Mouse (Mus musculus): ENCODE data around the gene Kirrel3. TPM values are rescaled to one million over a fixed set of nuclear protein-coding genes. Genes with fewer than 3 reads are reported as not detected.

Kirrel3 gene
- polyA plus RNA-seq, 1 experiment from 2014 or later, result 50.1 TPM

DNA sequence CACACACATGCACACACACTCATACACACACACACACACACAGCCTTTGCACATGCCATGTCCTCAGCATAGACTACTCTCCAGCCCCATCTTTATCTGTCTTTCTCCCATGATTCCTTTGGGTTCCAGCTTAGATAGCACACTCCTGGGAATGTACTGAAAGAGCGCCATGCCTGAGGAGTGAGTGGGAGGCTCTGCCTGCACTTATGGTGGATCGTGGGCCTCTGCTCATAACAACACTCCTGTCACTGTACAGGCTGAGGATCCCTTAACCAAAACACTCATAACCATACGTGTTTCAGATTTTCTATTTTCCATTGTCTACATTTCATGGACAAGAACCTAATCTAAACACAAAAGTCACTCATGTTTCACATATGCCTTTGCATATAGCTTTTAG is 398.6 kb downstream of the Kirrel3 start:
- ATAC-seq (ENCODE audit: low FRiP score, low read depth), result no peak
- no peaks in the 10 kb centered on the region for H3K27me3 ChIP-seq
- H3K9ac ChIP-seq, result no peak overlapping the region
- peaks cover 37% of the 10 kb centered on the region for H3K4me1 ChIP-seq (replicated peaks)
- WGBS, result 84% methylated on average over 3 of the region's 3 CpGs
- no peaks in the 10 kb centered on the region for H3K9me3 ChIP-seq
- H3K36me3 ChIP-seq, result no peaks in the 10 kb centered on the region
- H3K4me2 ChIP-seq, result no peak overlapping the region
- H3K27ac ChIP-seq (replicated peaks), result no peak overlapping the region
- H3K4me3 ChIP-seq, result no peak overlapping the region

DNA sequence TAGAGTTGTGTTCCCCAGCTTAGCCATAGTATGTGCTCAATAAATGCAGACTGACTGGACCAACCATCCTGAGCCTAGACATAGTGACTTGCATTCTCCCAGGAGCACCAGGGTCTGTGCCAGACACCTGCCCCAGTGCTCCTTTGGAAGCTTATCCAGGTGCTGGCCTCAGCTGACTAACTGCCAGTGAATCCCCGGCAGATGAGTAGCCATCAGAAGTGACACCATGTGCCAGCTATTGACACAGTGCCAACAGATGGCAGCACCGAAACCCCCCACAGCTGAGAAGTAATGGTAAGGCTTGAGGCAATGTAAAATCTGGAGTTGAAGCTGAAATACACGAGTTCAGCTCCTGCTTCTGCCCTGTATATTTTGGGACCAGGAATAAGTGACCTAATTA is 399.2 kb downstream of the Kirrel3 start:
- Histone ChIP-seq H3K27me3 (no peaks in the 10 kb centered on the region), H3K4me3 (no peak overlapping the region), H3K27ac (replicated peaks) (no peak overlapping the region), H3K36me3 (no peaks in the 10 kb centered on the region), H3K4me2 (no peak overlapping the region), H3K4me1 (replicated peaks) (peaks cover 37% of the 10 kb centered on the region), H3K9me3 (no peaks in the 10 kb centered on the region), H3K9ac (no peak overlapping the region)
- ATAC-seq (ENCODE audit: low FRiP score, low read depth), result no peak
- 52% methylated on average over 3 of the region's 3 CpGs for WGBS

DNA sequence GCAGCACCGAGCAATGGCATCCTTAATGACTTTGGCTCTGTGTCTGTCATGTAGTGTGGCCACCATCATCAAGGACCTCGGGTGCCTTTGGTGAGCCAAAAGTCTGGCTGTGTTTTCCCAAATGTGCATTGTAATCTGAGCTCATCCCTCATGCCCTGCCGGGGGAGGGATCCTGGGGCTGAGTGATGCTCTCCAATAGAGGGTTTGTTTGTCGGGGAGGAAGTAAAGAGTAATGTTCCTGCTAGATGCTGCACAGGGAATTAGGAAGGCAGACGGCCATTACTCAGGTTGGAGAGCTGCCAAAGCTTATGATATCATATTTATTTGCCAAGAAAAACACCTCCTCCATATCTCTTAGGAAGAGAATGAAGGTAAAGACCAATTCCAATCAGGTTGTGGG is 401.1 kb downstream of the Kirrel3 start:
- H3K27ac ChIP-seq (replicated peaks), result 0 out of 2 replicates have a peak overlapping the region, but pooled peaks have one; percentile 18

GRCm38 (mm10) chr9:34887196-34887595 is 401.5 kb downstream of the Kirrel3 start:
- H3K9ac ChIP-seq, result no peak overlapping the region
- H3K36me3 ChIP-seq, result no peaks in the 10 kb centered on the region
- H3K27ac ChIP-seq (replicated peaks), result peak overlapping the region; percentile 18; the same call in 1 of the 2 replicates
- H3K27me3 ChIP-seq, result no peaks in the 10 kb centered on the region
- WGBS, result 33% methylated on average over 2 of the region's 2 CpGs
- no peak for ATAC-seq (ENCODE audit: low FRiP score, low read depth)
- peaks cover 30% of the 10 kb centered on the region for H3K4me1 ChIP-seq (replicated peaks)
- no peaks in the 10 kb centered on the region for H3K9me3 ChIP-seq
- H3K4me2 ChIP-seq, result no peak overlapping the region
- no peak overlapping the region for H3K4me3 ChIP-seq

More for the DNA sequence above, 401.1 kb downstream of the Kirrel3 start:
- Histone ChIP-seq H3K4me1 (replicated peaks) (peaks cover 34% of the 10 kb centered on the region), H3K36me3 (no peaks in the 10 kb centered on the region), H3K4me3 (no peak overlapping the region), H3K4me2 (no peak overlapping the region), H3K9me3 (no peaks in the 10 kb centered on the region), H3K9ac (no peak overlapping the region), H3K27me3 (no peaks in the 10 kb centered on the region)
- ATAC-seq (ENCODE audit: low FRiP score, low read depth), result no peak
- 36% methylated on average over 5 of the region's 5 CpGs for WGBS

GRCm38 (mm10) chr9:34888298-34888697 is 402.6 kb downstream of the Kirrel3 start:
- H3K36me3 ChIP-seq, result no peaks in the 10 kb centered on the region
- H3K27me3 ChIP-seq, result no peaks in the 10 kb centered on the region
- H3K9me3 ChIP-seq, result no peaks in the 10 kb centered on the region
- no peak overlapping the region for H3K9ac ChIP-seq
- H3K27ac ChIP-seq (replicated peaks), result no peak overlapping the region
- H3K4me2 ChIP-seq, result no peak overlapping the region
- H3K4me3 ChIP-seq, result no peak overlapping the region
- peaks cover 26% of the 10 kb centered on the region for H3K4me1 ChIP-seq (replicated peaks)
- WGBS, result 53% methylated on average over 2 of the region's 2 CpGs
- no peak for ATAC-seq (ENCODE audit: low FRiP score, low read depth)

- Histone ChIP-seq H3K4me2 (no peak overlapping the region), H3K4me3 (no peak overlapping the region), H3K9me3 (no peaks in the 10 kb centered on the region), H3K9ac (no peak overlapping the region), H3K27ac (replicated peaks) (no peak overlapping the region), H3K4me1 (replicated peaks) (no peaks in the 10 kb centered on the region), H3K36me3 (no peaks in the 10 kb centered on the region), H3K27me3 (no peaks in the 10 kb centered on the region)
- no peak for ATAC-seq (ENCODE audit: low FRiP score, low read depth)
- 61% methylated on average over 4 of the region's 4 CpGs for WGBS
Observed at GRCm38 (mm10) chr9:34901216-34901615, 415.5 kb downstream of the Kirrel3 start.

GRCm38 (mm10) chr9:34901888-34902287 is 416.2 kb downstream of the Kirrel3 start:
- H3K27ac ChIP-seq (replicated peaks), result no peak overlapping the region
- no peaks in the 10 kb centered on the region for H3K9me3 ChIP-seq
- 53% methylated on average over 2 of the region's 2 CpGs for WGBS
- no peaks in the 10 kb centered on the region for H3K4me1 ChIP-seq (replicated peaks)
- no peak overlapping the region for H3K4me2 ChIP-seq
- no peaks in the 10 kb centered on the region for H3K27me3 ChIP-seq
- no peaks in the 10 kb centered on the region for H3K36me3 ChIP-seq
- H3K9ac ChIP-seq, result no peak overlapping the region
- H3K4me3 ChIP-seq, result no peak overlapping the region
- peak; percentile 59; the same call in 1 of the 2 replicates for ATAC-seq (ENCODE audit: low FRiP score, low read depth)

- Histone ChIP-seq H3K9me3 (no peaks in the 10 kb centered on the region), H3K27me3 (no peaks in the 10 kb centered on the region), H3K27ac (replicated peaks) (no peak overlapping the region), H3K9ac (no peak overlapping the region), H3K4me1 (replicated peaks) (peaks cover 15% of the 10 kb centered on the region), H3K4me2 (no peak overlapping the region), H3K4me3 (no peak overlapping the region), H3K36me3 (no peaks in the 10 kb centered on the region)
- WGBS, result 76% methylated on average over 6 of the region's 6 CpGs
- ATAC-seq (ENCODE audit: low FRiP score, low read depth), result no peak
Observed at GRCm38 (mm10) chr9:34905164-34905563, 419.5 kb downstream of the Kirrel3 start.

DNA sequence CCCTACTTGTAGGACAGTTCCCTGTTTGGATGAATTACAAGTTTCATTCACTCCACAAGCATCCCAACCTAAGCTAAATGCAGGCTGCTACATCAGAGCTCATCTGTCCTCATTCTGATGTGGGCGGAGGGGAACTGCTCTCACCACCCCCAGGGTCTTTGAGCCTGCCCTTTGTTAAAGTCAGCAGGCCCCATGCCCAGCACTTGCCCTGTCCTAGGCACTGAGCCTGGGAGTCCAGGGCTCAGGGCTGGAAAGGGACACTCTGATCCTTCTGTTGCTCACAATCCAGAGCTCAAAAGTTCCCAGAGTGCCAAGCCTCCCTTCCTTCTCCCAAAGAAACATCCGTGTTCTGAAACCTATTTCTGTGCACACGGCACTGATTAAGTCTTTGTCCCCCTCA is 422.3 kb downstream of the Kirrel3 start:
- Histone ChIP-seq H3K9ac (no peak overlapping the region), H3K36me3 (no peaks in the 10 kb centered on the region), H3K27me3 (no peaks in the 10 kb centered on the region), H3K4me2 (no peak overlapping the region), H3K9me3 (no peaks in the 10 kb centered on the region), H3K27ac (replicated peaks) (no peak overlapping the region), H3K4me1 (replicated peaks) (peaks cover 24% of the 10 kb centered on the region), H3K4me3 (no peak overlapping the region)
- WGBS, result 52% methylated on average over 3 of the region's 3 CpGs
- no peak for ATAC-seq (ENCODE audit: low FRiP score, low read depth)

DNA sequence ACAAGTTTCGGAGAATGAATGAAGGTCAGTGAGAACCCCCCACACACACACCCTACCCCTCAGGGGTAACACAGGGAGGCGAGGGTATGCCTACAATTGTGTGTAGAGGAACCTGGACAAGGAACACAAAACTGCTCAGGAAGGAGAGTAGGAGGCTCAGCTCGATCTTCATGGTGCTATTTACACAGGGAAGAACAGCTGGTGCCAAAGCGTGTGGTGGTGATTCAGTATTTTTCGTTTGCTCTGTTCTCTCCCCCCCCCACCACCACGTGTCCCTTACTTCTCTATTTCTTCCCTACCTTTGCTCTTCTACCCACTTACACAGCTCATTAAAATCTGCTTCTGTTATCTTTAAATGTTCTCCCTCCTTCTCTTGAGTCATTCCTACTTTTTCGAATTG is 426.1 kb downstream of the Kirrel3 start:
- no peaks in the 10 kb centered on the region for H3K27me3 ChIP-seq
- H3K4me2 ChIP-seq, result no peak overlapping the region
- no peak for ATAC-seq (ENCODE audit: low FRiP score, low read depth)
- H3K36me3 ChIP-seq, result no peaks in the 10 kb centered on the region
- H3K4me1 ChIP-seq (replicated peaks), result peaks cover 29% of the 10 kb centered on the region
- H3K9ac ChIP-seq, result no peak overlapping the region
- H3K9me3 ChIP-seq, result no peaks in the 10 kb centered on the region
- 78% methylated on average over 7 of the region's 7 CpGs for WGBS
- no peak overlapping the region for H3K4me3 ChIP-seq
- H3K27ac ChIP-seq (replicated peaks), result no peak overlapping the region

- Histone ChIP-seq H3K4me1 (replicated peaks) (peaks cover 29% of the 10 kb centered on the region), H3K27ac (replicated peaks) (peak overlapping the region; percentile 37; the same call in 1 of the 2 replicates), H3K9ac (no peak overlapping the region), H3K27me3 (no peaks in the 10 kb centered on the region), H3K4me2 (no peak overlapping the region), H3K4me3 (no peak overlapping the region), H3K36me3 (no peaks in the 10 kb centered on the region), H3K9me3 (no peaks in the 10 kb centered on the region)
- peak; percentile 49; the same call in 1 of the 2 replicates for ATAC-seq (ENCODE audit: low FRiP score, low read depth)
- 61% methylated on average over 2 of the region's 2 CpGs for WGBS
Observed at GRCm38 (mm10) chr9:34912273-34912972, 426.7 kb downstream of the Kirrel3 start.

DNA sequence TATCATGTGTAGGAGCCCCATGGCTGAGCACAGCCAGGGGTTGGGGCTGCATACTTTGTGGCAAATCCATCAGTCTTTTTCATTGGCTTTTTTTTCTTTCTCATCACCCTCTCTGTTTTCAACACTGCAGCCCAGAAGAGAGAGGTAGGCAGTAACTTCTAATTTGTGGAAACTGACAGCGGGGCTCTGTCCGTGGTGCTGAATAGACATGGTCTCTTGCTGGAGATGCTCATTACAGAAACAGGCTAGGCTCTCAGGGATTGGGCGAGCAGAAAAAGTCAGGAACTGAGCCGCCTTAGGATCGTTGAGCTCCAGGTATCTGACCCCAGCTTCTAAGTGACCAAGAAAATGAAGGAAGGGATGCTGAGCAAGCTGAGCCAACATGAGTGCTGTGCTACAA is 427.3 kb downstream of the Kirrel3 start:
- ATAC-seq (ENCODE audit: low FRiP score, low read depth), result no peak
- peaks cover 23% of the 10 kb centered on the region for H3K4me1 ChIP-seq (replicated peaks)
- no peak overlapping the region for H3K9ac ChIP-seq
- 11% methylated on average over 5 of the region's 5 CpGs for WGBS
- no peak overlapping the region for H3K4me2 ChIP-seq
- H3K27me3 ChIP-seq, result no peaks in the 10 kb centered on the region
- H3K4me3 ChIP-seq, result no peak overlapping the region
- peak overlapping the region; percentile 37; the same call in 1 of the 2 replicates for H3K27ac ChIP-seq (replicated peaks)
- no peaks in the 10 kb centered on the region for H3K9me3 ChIP-seq
- H3K36me3 ChIP-seq, result no peaks in the 10 kb centered on the region

DNA sequence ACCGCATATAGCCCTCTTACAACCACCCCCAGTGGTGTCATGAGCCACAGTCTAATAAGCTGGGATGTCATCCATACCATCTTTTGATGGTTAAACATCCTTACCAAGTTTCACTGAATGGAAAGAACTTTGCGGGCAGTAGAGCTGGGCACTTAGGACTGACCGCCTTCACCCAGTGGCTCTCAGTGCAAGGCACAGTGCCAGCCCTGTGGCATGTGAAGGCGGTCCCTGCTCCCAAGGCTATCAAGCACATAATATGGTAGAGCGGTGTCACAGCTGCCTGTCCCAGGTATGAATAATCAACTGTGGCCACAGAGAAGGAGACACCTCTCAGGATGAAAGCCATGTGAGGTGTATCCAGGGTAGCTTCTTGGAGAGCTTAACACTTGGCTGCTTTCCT is 433.3 kb downstream of the Kirrel3 start:
- Histone ChIP-seq H3K27ac (replicated peaks) (no peak overlapping the region), H3K4me1 (replicated peaks) (peaks cover 14% of the 10 kb centered on the region; the same call in 1 of the 2 replicates), H3K9me3 (no peaks in the 10 kb centered on the region), H3K4me3 (no peak overlapping the region), H3K9ac (no peak overlapping the region), H3K27me3 (no peaks in the 10 kb centered on the region), H3K36me3 (no peaks in the 10 kb centered on the region), H3K4me2 (no peak overlapping the region)
- 93% methylated on average over 5 of the region's 5 CpGs for WGBS
- no peak for ATAC-seq (ENCODE audit: low FRiP score, low read depth)
